Mouse (Mus musculus): ENCODE results near the gene Ist1. TPM values are rescaled to one million over a fixed set of nuclear protein-coding genes. Genes with fewer than 3 reads are reported as not detected.

Ist1 gene
- 141 and 158 TPM in 2 replicates for polyA plus RNA-seq (2012; rRNA removed)

- DNase-seq (ENCODE audit: low read depth) = peak; percentile 99
- peak; percentile 76; the same call in 1 of the 2 replicates for TF ChIP-seq POLR2A (IDR thresholded peaks at IDR 0.05; ENCODE audit: borderline replicate concordance, extremely low read depth, insufficient read depth, insufficient read length, poor library complexity, severe bottlenecking)
- TF ChIP-seq CTCF (IDR thresholded peaks at IDR 0.05; ENCODE audit: borderline replicate concordance, extremely low read depth, insufficient read depth, insufficient read length) = no peak
Measured at GRCm38 (mm10) chr8:109693146-109693900, at the start of gene Ist1. Gene Ist1, minus strand, starts transcription at chr8:109693260.

GRCm38 (mm10) chr8:109738049-109738380 is 45.0 kb upstream of the Ist1 start:
- DNase-seq (ENCODE audit: low read depth) = no peak
- no peak for TF ChIP-seq CTCF (IDR thresholded peaks at IDR 0.05; ENCODE audit: borderline replicate concordance, extremely low read depth, insufficient read depth, insufficient read length)
- TF ChIP-seq POLR2A (IDR thresholded peaks at IDR 0.05; ENCODE audit: borderline replicate concordance, extremely low read depth, insufficient read depth, insufficient read length, poor library complexity, severe bottlenecking) = no peak

GRCm38 (mm10) chr8:109737237-109738048 is 44.4 kb upstream of the Ist1 start, which contains the start of gene Atxn1l:
Gene Atxn1l, minus strand, starts transcription at chr8:109737739.
- peak; percentile 91 for DNase-seq (ENCODE audit: low read depth)
- peak; percentile 71 for TF ChIP-seq CTCF (IDR thresholded peaks at IDR 0.05; ENCODE audit: borderline replicate concordance, extremely low read depth, insufficient read depth, insufficient read length)
- peak; percentile 73 for TF ChIP-seq POLR2A (IDR thresholded peaks at IDR 0.05; ENCODE audit: borderline replicate concordance, extremely low read depth, insufficient read depth, insufficient read length, poor library complexity, severe bottlenecking)

GRCm38 (mm10) chr8:109736819-109737218 is 43.8 kb upstream of the Ist1 start:
- no peak for TF ChIP-seq POLR2A (IDR thresholded peaks at IDR 0.05; ENCODE audit: borderline replicate concordance, extremely low read depth, insufficient read depth, insufficient read length, poor library complexity, severe bottlenecking)
- TF ChIP-seq CTCF (IDR thresholded peaks at IDR 0.05; ENCODE audit: borderline replicate concordance, extremely low read depth, insufficient read depth, insufficient read length) = no peak

DNA sequence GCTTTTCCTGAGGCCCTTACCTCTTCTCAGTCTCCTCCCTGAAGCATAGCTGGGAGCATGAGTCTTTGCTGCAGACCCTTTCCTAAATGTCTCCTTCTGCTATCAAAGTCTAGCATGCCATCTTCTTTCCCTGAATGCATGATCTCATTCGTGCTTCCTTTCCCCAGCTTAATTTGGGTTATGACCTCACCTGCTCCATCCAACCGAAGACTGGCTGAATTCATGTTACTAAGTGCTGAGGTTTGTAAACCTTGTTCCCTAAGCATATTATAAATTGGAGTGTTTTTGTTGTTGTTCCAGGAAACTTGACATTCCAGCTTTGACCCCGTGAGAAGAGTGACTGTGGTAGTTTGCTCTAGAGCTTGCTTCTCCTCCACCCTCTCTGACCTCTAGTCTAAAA is 41.0 kb upstream of the Ist1 start:
- no peak for TF ChIP-seq CTCF (IDR thresholded peaks at IDR 0.05; ENCODE audit: borderline replicate concordance, extremely low read depth, insufficient read depth, insufficient read length)
- TF ChIP-seq POLR2A (IDR thresholded peaks at IDR 0.05; ENCODE audit: borderline replicate concordance, extremely low read depth, insufficient read depth, insufficient read length, poor library complexity, severe bottlenecking) = no peak
- DNase-seq (ENCODE audit: low read depth) = no peak

More at GRCm38 (mm10) chr8:109736819-109737218, 43.8 kb upstream of the Ist1 start:
- DNase-seq (ENCODE audit: low read depth) = no peak

GRCm38 (mm10) chr8:109731012-109731411 is 38.0 kb upstream of the Ist1 start:
- no peak for TF ChIP-seq CTCF (IDR thresholded peaks at IDR 0.05; ENCODE audit: borderline replicate concordance, extremely low read depth, insufficient read depth, insufficient read length)
- no peak for TF ChIP-seq POLR2A (IDR thresholded peaks at IDR 0.05; ENCODE audit: borderline replicate concordance, extremely low read depth, insufficient read depth, insufficient read length, poor library complexity, severe bottlenecking)
- DNase-seq (ENCODE audit: low read depth) = no peak

GRCm38 (mm10) chr8:109725106-109725505 is 32.0 kb upstream of the Ist1 start:
- TF ChIP-seq POLR2A (IDR thresholded peaks at IDR 0.05; ENCODE audit: borderline replicate concordance, extremely low read depth, insufficient read depth, insufficient read length, poor library complexity, severe bottlenecking) (no peak), CTCF (IDR thresholded peaks at IDR 0.05; ENCODE audit: borderline replicate concordance, extremely low read depth, insufficient read depth, insufficient read length) (no peak)
- no peak for DNase-seq (ENCODE audit: low read depth)

GRCm38 (mm10) chr8:109714961-109715360 is 21.9 kb upstream of the Ist1 start:
- no peak for TF ChIP-seq POLR2A (IDR thresholded peaks at IDR 0.05; ENCODE audit: borderline replicate concordance, extremely low read depth, insufficient read depth, insufficient read length, poor library complexity, severe bottlenecking)
- no peak for TF ChIP-seq CTCF (IDR thresholded peaks at IDR 0.05; ENCODE audit: borderline replicate concordance, extremely low read depth, insufficient read depth, insufficient read length)
- DNase-seq (ENCODE audit: low read depth) = no peak

DNA sequence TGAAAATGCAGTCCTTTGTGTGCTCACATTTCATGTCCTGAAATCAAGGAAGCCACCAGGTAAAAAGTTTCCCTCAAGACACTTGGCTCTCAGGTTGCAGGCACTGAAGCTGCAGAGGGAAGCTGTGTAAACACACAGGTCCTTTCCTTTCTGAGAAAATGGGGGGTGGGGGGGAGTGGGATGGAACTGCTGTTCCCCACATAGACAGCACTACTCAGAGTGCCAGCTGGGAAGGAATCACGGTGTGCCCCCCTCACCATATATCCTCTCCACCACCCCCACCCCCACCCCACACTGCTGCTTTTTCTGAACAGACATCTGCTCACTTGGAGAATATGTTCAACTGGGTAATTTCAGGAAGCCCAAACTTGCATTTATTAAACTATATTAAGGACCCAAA is 19.5 kb upstream of the Ist1 start:
- TF ChIP-seq POLR2A (IDR thresholded peaks at IDR 0.05; ENCODE audit: borderline replicate concordance, extremely low read depth, insufficient read depth, insufficient read length, poor library complexity, severe bottlenecking) (no peak), CTCF (IDR thresholded peaks at IDR 0.05; ENCODE audit: borderline replicate concordance, extremely low read depth, insufficient read depth, insufficient read length) (no peak)

DNA sequence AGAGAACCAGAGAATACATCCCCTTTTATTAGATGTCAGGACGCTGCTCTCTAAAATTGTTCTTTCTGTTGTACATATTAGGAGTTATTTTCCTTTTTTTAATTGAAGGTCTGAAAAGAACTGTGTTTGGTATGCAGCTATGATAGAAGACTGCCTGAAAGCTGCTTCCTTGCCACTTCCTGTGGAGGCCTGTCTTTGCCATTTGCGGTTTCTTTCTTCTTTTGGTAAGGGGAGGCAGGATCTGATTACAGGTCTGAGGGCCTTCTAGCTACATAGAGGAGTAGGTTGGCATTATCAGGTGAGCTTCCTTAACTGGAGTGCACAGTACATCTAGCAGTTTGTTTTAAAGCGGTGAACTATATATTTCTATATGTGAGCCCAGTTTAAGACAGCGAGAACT is 14.9 kb upstream of the Ist1 start:
- TF ChIP-seq POLR2A (IDR thresholded peaks at IDR 0.05; ENCODE audit: borderline replicate concordance, extremely low read depth, insufficient read depth, insufficient read length, poor library complexity, severe bottlenecking) (no peak), CTCF (IDR thresholded peaks at IDR 0.05; ENCODE audit: borderline replicate concordance, extremely low read depth, insufficient read depth, insufficient read length) (no peak)
- no peak for DNase-seq (ENCODE audit: low read depth)

More for the DNA sequence above, 19.5 kb upstream of the Ist1 start:
- no peak for DNase-seq (ENCODE audit: low read depth)

DNA sequence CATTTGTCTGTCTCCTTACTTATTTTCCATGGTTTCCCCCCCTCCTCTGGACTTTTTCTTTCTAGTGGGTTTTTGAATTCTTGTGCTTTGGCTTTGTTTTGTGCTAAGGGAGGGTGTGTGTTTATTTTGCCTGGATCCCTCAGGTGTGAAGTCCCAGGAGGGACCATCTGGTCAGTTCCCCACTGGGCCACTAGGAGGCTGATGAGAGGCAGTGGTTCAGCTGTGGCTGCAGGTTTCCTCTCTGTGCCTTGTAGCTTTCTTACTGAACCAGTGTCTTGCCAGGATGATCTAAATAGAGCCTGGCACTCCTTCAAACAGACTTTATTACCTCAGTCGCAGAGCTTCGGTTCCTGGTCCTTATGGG is 13.8 kb upstream of the Ist1 start:
- TF ChIP-seq POLR2A (IDR thresholded peaks at IDR 0.05; ENCODE audit: borderline replicate concordance, extremely low read depth, insufficient read depth, insufficient read length, poor library complexity, severe bottlenecking) = no peak
- TF ChIP-seq CTCF (IDR thresholded peaks at IDR 0.05; ENCODE audit: borderline replicate concordance, extremely low read depth, insufficient read depth, insufficient read length) = peak; percentile 93
- DNase-seq (ENCODE audit: low read depth) = peak; percentile 76
